Mouse (Mus musculus) forebrain, embryonic 10.5 days (tissue): ENCODE measurements around the gene Olfr275. TPM values are rescaled to one million over a fixed set of nuclear protein-coding genes. Genes with fewer than 3 reads are reported as not detected.
"Not testable (repeated sequence)": the region's sequence is repeated elsewhere in the genome, so short reads cannot be mapped to it uniquely, and the experiment has no call there.

ENCODE experiments used
- DNase-seq: peaks from one replicate; pipeline ENCODE4 v3.0.0-alpha.2; 2017; ENCODE audit warnings: low spot score; ENCODE audit errors: extremely low spot score
- H3K27ac ChIP-seq: fragments of 300-500 bp; sonication (generic); 2 replicates; pipeline ENCODE4 v1.5.1; 2016; ENCODE audit warnings: mild to moderate bottlenecking
- H3K27me3 ChIP-seq: fragments of 300-500 bp; sonication (generic); 2 replicates; pipeline ENCODE4 v1.6.1; 2016; ENCODE audit warnings: mild to moderate bottlenecking; ENCODE audit not compliant: poor library complexity, severe bottlenecking
- H3K36me3 ChIP-seq: fragments of 300-500 bp; sonication (generic); replicated peaks from 2 replicates; pipeline ENCODE4 v1.6.1; 2016; ENCODE audit warnings: mild to moderate bottlenecking, moderate library complexity
- H3K4me1 ChIP-seq: fragments of 300-500 bp; sonication (generic); 2 replicates; pipeline ENCODE4 v1.6.1; 2016
- H3K4me3 ChIP-seq: fragments of 300-500 bp; sonication (generic); 2 replicates; pipeline ENCODE4 v1.5.1; 2016; ENCODE audit warnings: mild to moderate bottlenecking, moderate library complexity
- H3K9me3 ChIP-seq: fragments of 300-500 bp; sonication (generic); 2 replicates; pipeline ENCODE4 v1.6.1; 2016; ENCODE audit warnings: mild to moderate bottlenecking, moderate library complexity
- WGBS: fragments of 180-500 bp; shearing (Covaris S2); methylation state at CpG from one replicate; pipeline ENCODE4 v1.1.7; 2016; 5-methylcytosine and 5-hydroxymethylcytosine counted together
- polyA plus RNA-seq: library from polyadenylated mRNA; unstranded; fragments of >200 nt; fragmentation: Nextera tagmentation; extraction: Ambion mirVana; gene quantifications from 2 replicates; pipeline ENCODE4 v1.2.1, GENCODE M21; 2016

Gene Olfr275
- not detected in 2 replicates for polyA plus RNA-seq

GRCm38 (mm10) chr4:52814304-52814703 is at the start of gene Olfr275:
Gene Olfr275, plus strand, starts transcription at chr4:52814604.
- no peak within 1 kb of the TSS for H3K4me3 ChIP-seq
- H3K9me3 ChIP-seq = no peaks in the 10 kb centered on the region
- H3K27me3 ChIP-seq = no peaks in the 10 kb centered on the region
- no peaks in the 10 kb centered on the region for H3K36me3 ChIP-seq
- no peak within 1 kb of the TSS for H3K27ac ChIP-seq
- no peaks in the 10 kb centered on the region for H3K4me1 ChIP-seq
- DNase-seq = no peak
- WGBS = 92% methylated on average over 2 of the region's 2 CpGs

GRCm38 (mm10) chr4:52765612-52766011 is 48.8 kb upstream of the Olfr275 start:
- no peaks in the 10 kb centered on the region for H3K4me1 ChIP-seq
- WGBS = 93% methylated on average over 6 of the region's 6 CpGs
- no peak for DNase-seq
- H3K36me3 ChIP-seq = no peaks in the 10 kb centered on the region
- no peaks in the 10 kb centered on the region for H3K9me3 ChIP-seq
- no peaks in the 10 kb centered on the region for H3K27me3 ChIP-seq
- no peak overlapping the region for H3K27ac ChIP-seq
- no peak overlapping the region for H3K4me3 ChIP-seq

GRCm38 (mm10) chr4:52772186-52772585 is 42.2 kb upstream of the Olfr275 start:
- Histone ChIP-seq H3K36me3 (no peaks in the 10 kb centered on the region), H3K4me3 (no peak overlapping the region), H3K4me1 (no peaks in the 10 kb centered on the region), H3K27me3 (no peaks in the 10 kb centered on the region), H3K27ac (no peak overlapping the region), H3K9me3 (no peaks in the 10 kb centered on the region)
- 88% methylated on average over 5 of the region's 5 CpGs for WGBS
- DNase-seq = no peak

GRCm38 (mm10) chr4:52800013-52800412 is 14.4 kb upstream of the Olfr275 start:
- Histone ChIP-seq H3K4me1 (no peaks in the 10 kb centered on the region), H3K36me3 (no peaks in the 10 kb centered on the region), H3K9me3 (no peaks in the 10 kb centered on the region), H3K4me3 (no peak overlapping the region), H3K27me3 (no peaks in the 10 kb centered on the region), H3K27ac (no peak overlapping the region)
- no peak for DNase-seq
- WGBS = 84% methylated on average over 3 of the region's 3 CpGs

GRCm38 (mm10) chr4:52811871-52812270 is 2.5 kb upstream of the Olfr275 start:
- 50% methylated on average over 2 of the region's 2 CpGs for WGBS
- H3K27me3 ChIP-seq = no peaks in the 10 kb centered on the region
- H3K4me3 ChIP-seq = no peak overlapping the region
- H3K4me1 ChIP-seq = no peaks in the 10 kb centered on the region
- H3K36me3 ChIP-seq = no peaks in the 10 kb centered on the region
- H3K27ac ChIP-seq = no peak overlapping the region
- DNase-seq = no peak
- H3K9me3 ChIP-seq = no peaks in the 10 kb centered on the region

- no peak for DNase-seq
- no peaks in the 10 kb centered on the region for H3K27me3 ChIP-seq
- no peaks in the 10 kb centered on the region for H3K9me3 ChIP-seq
- H3K4me1 ChIP-seq = no peaks in the 10 kb centered on the region
- no peaks in the 10 kb centered on the region for H3K36me3 ChIP-seq
- H3K27ac ChIP-seq = no peak overlapping the region
- 95% methylated on average over 11 of the region's 11 CpGs for WGBS
- H3K4me3 ChIP-seq = no peak overlapping the region
These were observed 7.0 kb downstream of the Olfr275 start for GRCm38 (mm10) chr4:52821375-52821774.

GRCm38 (mm10) chr4:52845411-52845810 is 31.0 kb downstream of the Olfr275 start:
- H3K4me1 ChIP-seq, H3K9me3 ChIP-seq, H3K27me3 ChIP-seq, H3K4me3 ChIP-seq, H3K36me3 ChIP-seq, H3K27ac ChIP-seq, DNase-seq: not testable (repeated sequence)
- 32% methylated on average over 1 of the region's 1 CpGs for WGBS

GRCm38 (mm10) chr4:52849039-52849635 is 34.7 kb downstream of the Olfr275 start:
- Histone ChIP-seq H3K4me1 (no peaks in the 10 kb centered on the region), H3K36me3 (no peaks in the 10 kb centered on the region), H3K27ac (no peak overlapping the region), H3K27me3 (no peaks in the 10 kb centered on the region), H3K4me3 (no peak overlapping the region), H3K9me3 (no peaks in the 10 kb centered on the region)
- no peak for DNase-seq
- WGBS = 87% methylated on average over 4 of the region's 4 CpGs

- H3K27ac ChIP-seq = no peak overlapping the region
- H3K4me1 ChIP-seq = no peaks in the 10 kb centered on the region
- no peaks in the 10 kb centered on the region for H3K9me3 ChIP-seq
- WGBS = 94% methylated on average over 5 of the region's 5 CpGs
- no peak for DNase-seq
- H3K36me3 ChIP-seq = no peaks in the 10 kb centered on the region
- no peaks in the 10 kb centered on the region for H3K27me3 ChIP-seq
- H3K4me3 ChIP-seq = no peak overlapping the region
These were observed 35.3 kb downstream of the Olfr275 start for GRCm38 (mm10) chr4:52849672-52850071.

GRCm38 (mm10) chr4:52859136-52859535 is 44.7 kb downstream of the Olfr275 start, which contains the start of gene Olfr273:
Gene Olfr273, minus strand, starts transcription at chr4:52859236.
- H3K36me3 ChIP-seq = no peaks in the 10 kb centered on the region
- WGBS = 83% methylated on average over 1 of the region's 1 CpGs
- no peaks in the 10 kb centered on the region for H3K27me3 ChIP-seq
- H3K4me3 ChIP-seq = no peak within 1 kb of the TSS
- H3K9me3 ChIP-seq = no peaks in the 10 kb centered on the region
- H3K27ac ChIP-seq = no peak within 1 kb of the TSS
- no peak for DNase-seq
- no peaks in the 10 kb centered on the region for H3K4me1 ChIP-seq

GRCm38 (mm10) chr4:52864156-52864555 is 49.8 kb downstream of the Olfr275 start:
- no peak for DNase-seq
- Histone ChIP-seq H3K4me3 (no peak overlapping the region), H3K9me3 (no peaks in the 10 kb centered on the region), H3K27me3 (no peaks in the 10 kb centered on the region), H3K27ac (no peak overlapping the region), H3K36me3 (no peaks in the 10 kb centered on the region), H3K4me1 (no peaks in the 10 kb centered on the region)
- 93% methylated on average over 9 of the region's 9 CpGs for WGBS
